Mouse (Mus musculus) liver, embryonic 11.5 days (tissue): ENCODE results near the gene Soat1. TPM values are rescaled to one million over a fixed set of nuclear protein-coding genes. Genes with fewer than 3 reads are reported as not detected.

Experiments used
- ATAC-seq: fragments of 200-750 bp; cut with Nextera tagmentation; replicated peaks from 2 replicates; pipeline ENCODE4 v1.8.0; 2017; ENCODE audit warnings: moderate number of reproducible peaks, mild to moderate bottlenecking, moderate TSS enrichment, moderate library complexity; ENCODE audit not compliant: low FRiP score
- DNase-seq: peaks from one replicate; pipeline ENCODE4 v3.0.0-alpha.2; 2017; ENCODE audit warnings: low spot score
- H3K27ac ChIP-seq: fragments of 300-500 bp; sonication (generic); 2 replicates; pipeline ENCODE4 v1.5.1; 2014; ENCODE audit warnings: mild to moderate bottlenecking, low read depth, low read length, control low read depth
- H3K27me3 ChIP-seq: fragments of 300-500 bp; sonication (generic); replicated peaks from 2 replicates; pipeline ENCODE4 v1.6.1; 2014; ENCODE audit warnings: low read length, mixed read lengths; ENCODE audit not compliant: control insufficient read depth, insufficient read depth
- H3K36me3 ChIP-seq: fragments of 300-500 bp; sonication (generic); 2 replicates; pipeline ENCODE4 v1.6.1; 2014; ENCODE audit warnings: mild to moderate bottlenecking, low read length, moderate library complexity, mixed read lengths; ENCODE audit not compliant: control insufficient read depth, insufficient read depth
- H3K4me1 ChIP-seq: fragments of 300-500 bp; sonication (generic); replicated peaks from 2 replicates; pipeline ENCODE4 v1.6.1; 2014; ENCODE audit warnings: low read length, mixed read lengths; ENCODE audit not compliant: control insufficient read depth, insufficient read depth
- H3K4me2 ChIP-seq: fragments of 300-500 bp; sonication (generic); 2 replicates; pipeline ENCODE4 v1.6.1; 2014; ENCODE audit warnings: mild to moderate bottlenecking, control low read depth, moderate library complexity
- H3K4me3 ChIP-seq: fragments of 300-500 bp; sonication (generic); 2 replicates; pipeline ENCODE4 v1.5.1; 2014; ENCODE audit warnings: low read depth, low read length, control low read depth
- H3K9ac ChIP-seq: fragments of 300-500 bp; sonication (generic); 2 replicates; pipeline ENCODE4 v1.6.1; 2014; ENCODE audit warnings: low read depth, low read length, control low read depth
- H3K9me3 ChIP-seq: fragments of 300-500 bp; sonication (generic); 2 replicates; pipeline ENCODE4 v1.6.1; 2016; ENCODE audit warnings: low read length, inconsistent platforms, mixed read lengths; ENCODE audit not compliant: control insufficient read depth
- WGBS: fragments of 180-500 bp; shearing (Covaris S2); extraction: QIAGEN DNeasy Blood & Tissue Kit; methylation state at CpG from one replicate; pipeline ENCODE4 v1.1.7; 2014; 5-methylcytosine and 5-hydroxymethylcytosine counted together
- polyA plus RNA-seq: library from polyadenylated mRNA; unstranded; fragments of >200 nt; fragmentation: Nextera tagmentation; extraction: Ambion mirVana; gene quantifications from 2 replicates; pipeline ENCODE4 v1.2.1, GENCODE M21; 2014

Soat1 gene
- polyA plus RNA-seq, 1 experiment from 2014 or later: 29.3 TPM

DNA sequence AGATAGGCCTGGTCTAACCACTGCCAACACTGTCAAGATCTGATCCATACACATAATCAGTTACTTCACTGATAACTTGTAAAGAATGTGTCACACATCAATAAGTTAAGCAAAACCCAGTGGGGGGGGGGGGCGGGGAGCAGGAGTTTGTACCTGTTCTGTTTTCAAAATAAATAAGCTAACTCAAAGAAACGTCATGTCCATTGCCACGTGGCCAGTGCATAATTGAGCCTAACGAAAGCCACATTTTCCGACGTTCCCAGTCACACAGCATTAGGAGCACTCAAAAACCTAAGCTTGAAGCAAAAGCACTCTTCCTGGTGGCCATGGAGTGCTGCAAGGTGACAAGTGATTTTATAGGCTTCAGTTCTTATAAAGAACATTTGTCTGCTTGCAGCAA lies 13.1 kb downstream of the Soat1 start:
- H3K9ac ChIP-seq: no peak overlapping the region
- H3K36me3 ChIP-seq: peaks cover 2% of the 10 kb centered on the region; the same call in 1 of the 2 replicates
- peaks cover 34% of the 10 kb centered on the region for H3K4me1 ChIP-seq
- no peak overlapping the region for H3K4me3 ChIP-seq
- no peaks in the 10 kb centered on the region; the same call in 1 of the 2 replicates for H3K9me3 ChIP-seq
- no peak overlapping the region for H3K4me2 ChIP-seq
- H3K27me3 ChIP-seq: no peaks in the 10 kb centered on the region
- 76% methylated on average over 6 of the region's 6 CpGs for WGBS
- no peak for DNase-seq
- no peak for ATAC-seq
- H3K27ac ChIP-seq: no peak overlapping the region

DNA sequence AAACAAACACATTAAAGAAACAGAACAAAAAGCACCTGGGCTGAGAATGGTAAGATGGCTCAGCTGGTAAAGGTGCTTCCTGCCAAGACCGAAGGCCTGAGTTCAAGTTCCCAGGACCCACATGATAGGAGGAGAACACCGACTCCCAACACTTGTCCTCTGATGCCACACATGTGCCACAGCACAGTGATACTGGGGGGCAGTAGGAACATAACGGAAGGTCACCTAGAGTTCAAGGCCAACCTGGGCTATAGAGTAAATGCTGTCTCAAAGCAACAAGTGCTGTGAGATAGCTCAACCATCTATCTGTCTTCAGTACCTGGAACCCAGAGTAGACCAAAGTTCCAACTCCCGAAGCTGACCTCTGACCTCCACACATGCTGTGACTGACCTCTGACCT lies 13.9 kb downstream of the Soat1 start:
- Histone ChIP-seq H3K27me3 (no peaks in the 10 kb centered on the region), H3K27ac (0 out of 2 replicates have a peak overlapping the region, but pooled peaks have one; percentile 26), H3K36me3 (peaks cover 2% of the 10 kb centered on the region; the same call in 1 of the 2 replicates), H3K9me3 (no peaks in the 10 kb centered on the region), H3K4me2 (no peak overlapping the region), H3K9ac (no peak overlapping the region), H3K4me1 (peaks cover 34% of the 10 kb centered on the region), H3K4me3 (no peak overlapping the region)
- WGBS: 88% methylated on average over 4 of the region's 4 CpGs
- ATAC-seq (no peak), DNase-seq (no peak)

DNA sequence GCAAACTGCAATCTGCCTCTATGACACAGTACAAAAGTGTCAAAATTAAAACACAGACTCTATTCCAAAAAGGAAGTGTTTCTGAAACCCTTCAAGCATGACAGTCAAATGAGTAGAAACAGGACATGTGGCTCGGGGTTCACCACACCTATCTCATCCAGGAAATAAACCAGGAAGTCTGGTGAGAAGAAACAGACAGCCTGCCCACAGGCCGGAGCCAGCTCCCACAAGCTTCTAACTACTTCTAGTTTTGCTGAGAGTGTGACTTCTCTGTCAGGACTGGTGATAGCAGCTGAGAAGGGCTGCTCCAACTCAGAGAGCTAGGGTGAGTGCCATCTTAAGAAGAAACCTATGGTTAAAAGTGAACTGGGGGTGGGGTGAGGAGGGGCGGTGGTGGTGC lies 14.4 kb downstream of the Soat1 start:
- Histone ChIP-seq H3K4me1 (peaks cover 35% of the 10 kb centered on the region), H3K27ac (0 out of 2 replicates have a peak overlapping the region, but pooled peaks have one; percentile 26), H3K9me3 (no peaks in the 10 kb centered on the region), H3K4me2 (no peak overlapping the region), H3K9ac (no peak overlapping the region), H3K36me3 (peaks cover 2% of the 10 kb centered on the region; the same call in 1 of the 2 replicates), H3K27me3 (no peaks in the 10 kb centered on the region), H3K4me3 (no peak overlapping the region)
- 42% methylated on average over 3 of the region's 3 CpGs for WGBS
- no peak for DNase-seq
- peak; percentile 19; the same call in 1 of the 2 replicates for ATAC-seq

DNA sequence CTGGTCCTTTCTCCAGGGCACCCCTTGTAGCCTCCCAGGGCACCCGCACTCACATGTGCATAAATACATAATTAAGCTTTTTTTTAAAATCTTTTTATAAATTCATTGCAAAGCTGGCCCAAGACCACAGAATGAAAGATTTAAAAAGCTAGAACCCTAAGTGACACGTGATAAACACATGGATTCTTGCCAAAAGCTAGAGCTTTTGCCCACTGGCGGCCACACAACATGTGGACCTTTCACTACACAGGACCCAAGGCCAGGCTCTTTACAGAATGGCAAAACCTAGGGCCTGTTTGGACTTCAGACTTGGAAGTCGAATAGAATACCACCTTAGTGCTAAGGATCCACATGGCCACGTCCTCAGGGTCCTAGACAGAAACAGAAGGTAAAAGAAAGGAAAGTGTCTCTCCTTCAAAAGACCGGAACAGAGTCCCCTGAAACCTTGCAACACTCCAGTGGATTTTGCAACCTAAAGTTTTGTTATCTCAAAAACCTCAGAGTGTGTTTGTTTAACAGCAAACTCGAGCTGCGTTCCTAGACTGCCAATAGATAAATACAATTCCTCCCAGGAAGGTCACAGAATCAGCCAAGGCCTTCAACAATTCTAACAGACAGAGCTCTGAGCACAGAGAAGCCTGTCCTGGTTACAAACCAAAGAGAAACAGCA lies 15.6 kb downstream of the Soat1 start:
- DNase-seq: no peak

DNA sequence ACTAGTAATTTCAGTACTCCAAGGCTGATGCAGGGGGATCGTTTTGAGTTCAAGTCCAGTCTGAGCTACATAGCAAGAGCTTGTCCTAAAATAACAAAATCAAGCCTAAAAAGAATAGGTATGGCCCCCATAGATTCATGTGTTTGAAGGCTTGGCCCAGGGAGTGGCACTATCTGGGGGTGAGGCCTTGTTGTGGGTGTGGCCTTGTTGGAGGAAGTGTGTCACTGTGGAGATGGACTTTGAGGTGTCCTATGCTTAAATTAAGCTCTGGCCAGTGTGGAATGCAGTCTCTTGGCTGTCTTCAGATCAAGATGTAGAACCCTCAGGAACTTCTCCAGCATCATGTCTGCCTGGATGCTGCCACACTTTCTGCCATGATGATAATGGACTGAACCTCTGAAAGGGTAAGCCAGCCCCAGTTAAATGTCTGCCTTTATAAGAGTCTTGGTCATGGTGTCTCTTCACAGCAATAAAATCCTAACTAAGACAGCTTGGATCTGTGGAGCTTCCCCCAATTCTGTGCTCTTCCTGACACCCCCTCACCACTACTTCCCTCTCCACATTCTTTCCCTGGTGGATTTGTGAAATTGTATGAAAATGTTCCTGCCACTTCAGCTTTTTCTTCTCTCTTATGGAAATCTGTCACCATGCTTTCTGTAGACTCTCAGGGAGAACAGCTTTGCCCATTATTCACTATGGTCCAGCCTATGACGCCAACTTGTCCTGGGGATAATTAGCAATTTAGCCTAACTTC lies 18.9 kb downstream of the Soat1 start:
- H3K27ac ChIP-seq: no peak overlapping the region
- peaks cover 23% of the 10 kb centered on the region for H3K4me1 ChIP-seq
- no peak for DNase-seq
- 0 out of 2 replicates have a peak, but pooled peaks have one; percentile 57 for ATAC-seq
- H3K9me3 ChIP-seq: no peaks in the 10 kb centered on the region
- H3K36me3 ChIP-seq: peaks cover 2% of the 10 kb centered on the region; the same call in 1 of the 2 replicates
- WGBS: 83% methylated on average over 2 of the region's 2 CpGs
- no peak overlapping the region for H3K9ac ChIP-seq
- no peak overlapping the region for H3K4me3 ChIP-seq
- H3K27me3 ChIP-seq: no peaks in the 10 kb centered on the region
- no peak overlapping the region for H3K4me2 ChIP-seq

More for the DNA sequence above, 15.6 kb downstream of the Soat1 start:
- H3K27me3 ChIP-seq: no peaks in the 10 kb centered on the region
- no peak overlapping the region for H3K9ac ChIP-seq
- H3K4me2 ChIP-seq: no peak overlapping the region; the same call in 1 of the 2 replicates
- no peak for ATAC-seq
- H3K9me3 ChIP-seq: no peaks in the 10 kb centered on the region
- peaks cover 36% of the 10 kb centered on the region for H3K4me1 ChIP-seq
- H3K36me3 ChIP-seq: peaks cover 2% of the 10 kb centered on the region; the same call in 1 of the 2 replicates
- H3K27ac ChIP-seq: peak overlapping the region; percentile 9; the same call in 1 of the 2 replicates
- H3K4me3 ChIP-seq: no peak overlapping the region
- 47% methylated on average over 8 of the region's 8 CpGs for WGBS

DNA sequence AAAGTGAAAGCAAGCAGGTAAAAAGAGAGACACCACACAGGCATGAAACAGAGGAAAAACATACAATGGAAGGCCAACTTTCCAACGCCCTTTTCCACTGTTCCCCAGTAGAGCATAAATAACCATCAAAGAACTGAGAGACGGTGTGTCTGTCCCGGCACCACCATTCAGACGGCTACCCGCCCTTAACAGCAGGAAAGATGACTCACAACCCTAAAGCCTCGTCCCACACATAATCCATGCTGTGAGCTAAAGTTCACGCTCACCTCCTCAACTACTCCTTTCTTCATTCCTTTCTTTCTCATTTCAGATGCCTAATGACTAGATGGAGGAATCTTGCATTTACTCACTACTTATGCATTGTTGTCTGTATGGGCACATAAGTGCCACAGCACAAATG lies 19.7 kb downstream of the Soat1 start:
- H3K9me3 ChIP-seq: no peaks in the 10 kb centered on the region
- H3K4me3 ChIP-seq: no peak overlapping the region
- DNase-seq (no peak), ATAC-seq (no peak)
- no peak overlapping the region for H3K4me2 ChIP-seq
- H3K9ac ChIP-seq: no peak overlapping the region
- H3K27me3 ChIP-seq: no peaks in the 10 kb centered on the region
- H3K36me3 ChIP-seq: peaks cover 2% of the 10 kb centered on the region; the same call in 1 of the 2 replicates
- 53% methylated on average over 7 of the region's 7 CpGs for WGBS
- peaks cover 16% of the 10 kb centered on the region for H3K4me1 ChIP-seq
- H3K27ac ChIP-seq: no peak overlapping the region

DNA sequence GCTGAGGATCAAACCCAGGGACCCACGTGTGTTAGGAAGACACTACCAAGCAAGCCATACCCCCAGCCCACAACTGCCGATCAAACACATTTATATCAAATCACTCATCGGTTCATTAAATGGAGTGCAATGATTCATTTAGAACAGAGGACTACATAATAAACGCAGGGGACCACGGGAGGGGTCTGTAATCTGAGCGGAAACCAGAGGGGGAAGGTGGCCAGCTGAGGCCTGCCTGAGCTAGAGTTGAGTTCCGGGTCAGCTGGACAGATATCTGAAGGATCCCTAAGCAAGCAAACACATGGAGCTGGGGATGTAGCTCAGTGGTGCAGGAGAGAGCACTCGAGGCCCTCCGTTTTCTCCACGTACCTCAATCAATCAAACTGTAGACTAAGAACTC lies 20.3 kb downstream of the Soat1 start:
- ATAC-seq: no peak
- H3K9ac ChIP-seq: no peak overlapping the region
- 74% methylated on average over 10 of the region's 10 CpGs for WGBS

DNA sequence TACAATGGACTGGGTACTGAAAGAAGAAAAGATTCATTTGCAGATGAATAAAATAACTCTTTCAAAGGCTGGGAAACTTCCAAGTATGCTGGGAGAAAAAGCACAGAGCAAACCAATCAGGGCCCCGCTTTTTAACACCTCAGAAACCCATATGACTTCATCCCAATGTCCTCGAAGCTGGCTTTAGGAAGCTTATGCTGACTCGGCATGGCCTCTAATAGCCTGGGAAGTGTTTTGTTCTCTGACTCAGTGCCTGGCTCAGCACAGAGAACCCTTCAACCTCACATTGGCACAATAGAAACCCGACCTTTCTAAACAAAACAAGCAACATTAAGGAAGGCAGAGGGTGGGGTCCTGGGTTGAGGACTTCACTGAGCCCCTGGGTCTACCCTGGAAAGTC lies 23.7 kb downstream of the Soat1 start:
- ATAC-seq: no peak
- DNase-seq: no peak
- Histone ChIP-seq H3K4me2 (no peak overlapping the region), H3K27ac (no peak overlapping the region), H3K4me3 (no peak overlapping the region), H3K36me3 (no peaks in the 10 kb centered on the region; the same call in 1 of the 2 replicates), H3K9me3 (no peaks in the 10 kb centered on the region), H3K27me3 (no peaks in the 10 kb centered on the region), H3K4me1 (0 out of 2 replicates have a peak, but pooled peaks cover 2% of the 10 kb centered on the region), H3K9ac (no peak overlapping the region)
- WGBS: 68% methylated on average over 4 of the region's 4 CpGs

More for the DNA sequence above, 20.3 kb downstream of the Soat1 start:
- Histone ChIP-seq H3K4me1 (peaks cover 12% of the 10 kb centered on the region), H3K4me3 (no peak overlapping the region), H3K4me2 (no peak overlapping the region), H3K27me3 (no peaks in the 10 kb centered on the region), H3K36me3 (peaks cover 2% of the 10 kb centered on the region; the same call in 1 of the 2 replicates), H3K9me3 (no peaks in the 10 kb centered on the region), H3K27ac (no peak overlapping the region)
- DNase-seq: no peak
